Mouse (Mus musculus) erythroblast, adult 5-6 weeks (primary cell): ENCODE data around the gene Iqcg. TPM values are rescaled to one million over a fixed set of nuclear protein-coding genes. Genes with fewer than 3 reads are reported as not detected.
"Not testable (repeated sequence)": the region's sequence is repeated elsewhere in the genome, so short reads cannot be mapped to it uniquely, and the experiment has no call there.

ENCODE experiments used
- ATAC-seq: replicated peaks from 2 replicates; pipeline ENCODE4 v1.8.0; 2016; ENCODE audit warnings: moderate number of reproducible peaks, mild to moderate bottlenecking, moderate TSS enrichment, inconsistent platforms; ENCODE audit not compliant: poor library complexity, low FRiP score, severe bottlenecking
- total RNA-seq, 2 experiments: library from RNA; stranded (forward) in 1 of 2; stranded (reverse) in 1 of 2; fragments of 150-400 nt in 1 of 2; fragments of 200-764, 138-1000 nt in 1 of 2; gene quantifications; 2 replicates each; pipeline versions ENCODE4 v1.2.3 to v1.2.4; 2015 to 2017; ENCODE audit warnings: low replicate concordance in 2 of 2

Iqcg gene
- total RNA-seq (2015; ENCODE audit: low replicate concordance) (not detected in 2 replicates), total RNA-seq (2017; ENCODE audit: low replicate concordance) (not detected in 2 replicates)

DNA sequence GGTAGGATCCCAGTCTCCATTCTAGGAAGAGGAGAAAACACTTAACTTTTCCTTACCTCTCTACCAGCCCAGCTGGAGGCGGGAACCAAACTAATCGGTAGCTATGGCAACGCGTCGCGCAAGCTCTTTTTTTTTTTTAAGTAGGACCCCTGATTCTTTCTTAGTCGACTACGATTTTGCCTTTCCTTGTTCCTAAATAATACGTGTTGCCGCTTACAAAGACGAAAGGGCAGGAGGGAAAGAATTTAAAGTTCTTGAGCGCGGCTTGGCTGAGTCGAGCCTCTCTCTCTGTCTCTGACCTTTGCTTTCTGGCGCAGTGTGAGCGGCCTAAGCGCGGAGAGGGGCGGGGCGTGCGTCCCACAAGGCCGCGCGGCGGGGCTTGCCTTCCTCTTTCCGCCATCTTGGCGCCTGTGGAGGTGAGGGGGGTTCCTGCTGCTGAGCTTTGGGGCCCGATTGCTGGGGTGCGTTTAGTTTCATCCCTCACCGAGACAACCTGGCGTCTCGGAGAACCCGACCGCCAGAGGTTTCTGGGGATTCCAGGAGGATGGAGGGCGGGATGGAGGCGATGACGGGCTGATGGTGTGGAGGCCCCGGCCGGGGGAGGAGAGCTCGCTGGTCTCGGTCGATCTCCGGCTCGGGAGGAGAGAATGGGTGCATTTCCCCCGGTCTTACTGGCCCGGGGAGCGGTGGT, at the start of gene Iqcg, which contains the start of gene Rpl35a:
Iqcg (minus strand) TSS at position 124 of the 691 bp plus-strand sequence.
Rpl35a (plus strand) TSS at position 359 of the 691 bp plus-strand sequence.
- peak; percentile 97 for ATAC-seq

GRCm38 (mm10) chr16:33085666-33086065, 29.6 kb upstream of the Iqcg start:
- ATAC-seq: no peak

DNA sequence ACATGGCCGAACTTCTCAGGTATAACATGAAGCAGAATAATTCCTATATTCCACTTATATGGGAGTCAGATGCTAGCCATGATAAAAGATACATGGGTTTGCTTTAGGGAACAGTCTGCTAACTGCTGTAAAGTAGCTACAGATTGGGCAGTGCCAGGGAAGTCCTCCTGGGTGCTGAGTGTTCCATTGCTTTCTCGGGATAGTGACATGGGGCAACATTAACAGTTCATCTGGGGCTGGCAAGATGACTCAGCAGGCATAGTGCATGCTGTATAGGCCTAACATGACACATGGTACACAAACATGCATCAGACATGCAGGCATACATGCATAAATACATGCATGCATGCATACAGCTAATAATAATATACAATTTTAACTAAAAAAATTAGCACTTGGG, 28.0 kb upstream of the Iqcg start:
- no peak for ATAC-seq

GRCm38 (mm10) chr16:33082951-33083350, 26.9 kb upstream of the Iqcg start:
- ATAC-seq: no peak

DNA sequence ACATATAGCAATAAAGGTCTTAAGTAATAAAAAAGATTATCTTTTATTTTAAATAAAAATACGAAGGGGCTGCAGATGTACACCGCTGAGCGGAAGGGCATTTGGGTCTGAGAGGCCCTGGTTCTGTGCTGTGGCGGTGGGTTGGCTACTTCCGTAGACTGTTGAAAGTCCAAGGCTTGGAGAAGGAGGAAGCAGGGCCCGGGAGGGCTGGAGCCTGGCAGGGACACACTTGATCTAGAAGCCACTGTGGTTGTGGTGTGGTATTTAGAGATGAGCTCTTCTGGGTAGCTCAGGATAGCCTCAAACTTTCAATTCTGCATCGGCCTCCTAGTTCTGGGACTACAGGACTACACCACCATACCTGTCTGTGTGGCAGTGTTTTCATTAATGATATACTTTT, 24.0 kb upstream of the Iqcg start:
- no peak for ATAC-seq

DNA sequence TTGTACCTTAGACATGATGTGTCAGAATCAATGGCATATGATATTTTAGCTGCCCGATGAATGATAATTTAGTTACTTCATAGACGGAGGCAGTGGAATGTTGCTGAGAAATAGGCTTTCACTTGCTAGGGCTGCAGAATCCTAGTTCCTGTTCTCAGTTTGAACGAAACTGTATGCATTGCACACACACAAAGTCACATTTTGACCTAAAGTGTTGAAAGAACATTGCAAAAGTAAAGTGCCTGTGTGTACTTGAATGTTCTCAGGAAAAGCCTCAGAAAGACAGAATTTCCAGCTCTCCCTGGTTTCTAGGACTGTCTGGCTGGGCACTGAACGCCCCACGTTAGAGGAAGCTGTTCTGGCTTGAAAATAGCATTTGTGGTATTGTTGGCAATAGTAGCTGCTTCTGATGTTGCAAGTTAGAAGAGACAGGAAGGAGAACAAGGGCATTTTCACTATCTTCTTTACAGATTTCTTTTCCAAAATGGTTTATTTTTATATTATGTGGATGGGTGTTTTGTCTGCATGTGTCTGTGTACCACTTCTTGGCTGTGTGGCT, 21.1 kb upstream of the Iqcg start:
- ATAC-seq: no peak

DNA sequence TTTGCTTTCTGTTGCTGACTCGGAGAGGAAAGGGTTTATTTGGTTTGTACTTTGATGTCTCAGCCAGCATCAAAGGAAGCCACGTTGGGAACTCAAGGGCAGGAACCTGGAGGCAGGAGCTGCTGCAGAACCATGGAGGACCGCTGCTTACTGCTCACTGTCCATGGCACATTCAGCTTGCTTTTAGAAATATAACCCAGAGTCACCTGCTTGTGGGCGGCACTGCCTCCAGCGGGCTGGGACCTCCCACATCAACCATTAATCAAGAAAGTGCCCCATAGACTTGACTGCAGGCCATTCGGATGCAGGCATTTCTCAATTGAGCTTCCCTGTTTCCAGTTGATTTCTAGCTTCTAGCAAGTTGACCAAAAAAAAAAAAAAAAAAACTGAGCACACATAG, 20.1 kb upstream of the Iqcg start:
- no peak for ATAC-seq

- no peak for ATAC-seq
Observed at GRCm38 (mm10) chr16:33074967-33075366, 18.9 kb upstream of the Iqcg start.

GRCm38 (mm10) chr16:33072871-33073557, 17.0 kb upstream of the Iqcg start:
- no peak for ATAC-seq

- ATAC-seq: no peak
Observed at GRCm38 (mm10) chr16:33070928-33071327, 14.9 kb upstream of the Iqcg start.

- ATAC-seq: no peak
Observed at GRCm38 (mm10) chr16:33064636-33065035, 8.6 kb upstream of the Iqcg start.

DNA sequence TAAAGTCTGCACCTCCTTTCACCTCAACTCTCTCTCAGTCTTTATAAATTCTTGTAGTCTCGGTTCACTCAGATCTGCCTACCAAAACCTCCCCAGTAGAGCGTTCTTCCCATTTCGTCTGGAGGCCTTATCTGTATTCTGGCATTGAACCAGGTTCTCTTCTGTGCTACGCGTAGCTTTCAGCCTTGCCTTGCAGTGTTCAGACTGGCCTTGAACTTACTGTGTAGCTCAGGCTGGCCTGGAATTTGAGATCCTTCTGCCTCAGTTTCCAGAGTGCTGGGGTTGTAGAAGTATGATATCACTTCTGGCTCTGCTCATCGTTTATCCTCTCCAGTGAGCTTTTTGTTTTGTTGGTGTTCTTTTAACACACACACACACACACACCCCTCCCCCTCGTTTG, 7.2 kb upstream of the Iqcg start:
- peak; percentile 51 for ATAC-seq

DNA sequence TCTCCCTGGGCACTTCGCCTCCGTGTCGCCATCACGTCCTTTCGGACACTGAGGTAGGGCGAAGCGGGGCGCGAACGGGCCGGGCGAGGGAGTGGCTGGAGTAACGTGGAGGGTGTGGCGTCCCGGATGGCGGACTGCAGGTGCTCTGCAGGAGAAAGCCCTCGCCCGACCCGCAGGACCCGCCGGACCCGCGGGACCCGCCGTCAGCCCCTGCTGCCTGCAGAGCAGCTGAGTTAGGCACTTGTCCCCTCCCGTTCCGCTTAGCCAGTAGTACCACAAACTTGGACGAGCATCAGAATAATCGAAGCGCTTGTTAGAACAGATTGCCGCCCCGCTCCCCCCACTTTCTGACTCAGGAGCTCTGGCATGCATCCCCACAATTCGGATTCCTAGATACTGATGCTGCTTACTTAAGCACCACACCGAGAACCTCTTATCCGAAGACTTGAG, 6.7 kb upstream of the Iqcg start:
- ATAC-seq: peak; percentile 63

- peak; percentile 95 for ATAC-seq
Observed at GRCm38 (mm10) chr16:33062024-33062681, 6.1 kb upstream of the Iqcg start, which contains the start of gene Lmln. TSS of gene Lmln (plus strand) at chr16:33062521.

DNA sequence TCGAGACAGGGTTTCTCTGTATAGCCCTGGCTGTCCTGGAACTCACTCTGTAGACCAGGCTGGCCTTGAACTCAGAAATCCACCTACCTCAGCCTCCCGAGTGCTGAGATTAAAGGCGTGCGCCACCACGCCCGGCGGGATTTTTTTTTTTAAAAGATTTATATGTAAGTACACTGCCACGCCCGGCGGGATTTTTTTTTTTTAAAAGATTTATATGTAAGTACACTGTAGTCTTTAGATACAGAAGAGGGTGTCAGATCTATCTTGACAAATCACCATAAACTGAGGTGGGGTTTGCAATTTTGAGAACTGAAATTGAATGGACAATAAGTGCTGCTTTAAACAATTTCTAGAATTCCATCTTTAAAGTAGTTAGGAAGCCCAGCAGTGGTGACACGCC, 5.4 kb upstream of the Iqcg start:
- no peak for ATAC-seq

GRCm38 (mm10) chr16:33060926-33061325, 4.9 kb upstream of the Iqcg start:
- ATAC-seq: no peak

GRCm38 (mm10) chr16:33059471-33059870, 3.5 kb upstream of the Iqcg start:
- no peak for ATAC-seq

- ATAC-seq: not testable (repeated sequence)
Observed at GRCm38 (mm10) chr16:33058656-33059055, 2.6 kb upstream of the Iqcg start.

DNA sequence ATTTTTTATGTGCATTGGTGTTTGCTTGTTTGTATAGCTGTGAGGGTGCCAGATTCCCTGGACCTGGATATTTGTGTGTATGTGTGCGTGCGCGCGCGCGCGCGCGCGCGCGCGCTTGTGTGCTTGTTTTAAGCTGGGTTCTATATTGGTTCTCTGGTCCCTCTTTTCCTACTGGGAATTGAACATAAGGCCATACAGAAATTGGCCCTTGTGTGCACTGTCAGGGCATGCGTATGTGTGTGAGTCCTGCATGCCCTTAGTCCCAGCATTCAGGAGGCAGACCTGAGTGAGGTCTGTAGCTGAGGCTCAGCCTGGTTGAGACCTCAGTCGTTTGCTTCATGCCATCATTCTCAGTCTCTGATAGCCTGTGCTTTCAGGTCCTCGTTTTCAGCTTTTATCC, 2.0 kb upstream of the Iqcg start:
- ATAC-seq: no peak

GRCm38 (mm10) chr16:33056786-33057185, 768 bp upstream of the Iqcg start:
- ATAC-seq: peak; percentile 58
